Mouse (Mus musculus) retina, adult 2 months (tissue): Measurements from ENCODE around the gene Slc19a2.

Source experiments
- DNase-seq: peaks from one replicate; pipeline ENCODE4 v3.0.0-alpha.2; 2012; ENCODE audit warnings: low read depth, low spot score

Slc19a2 gene

GRCm38 (mm10) chr1:164251438-164251837 lies 2.6 kb downstream of the Slc19a2 start:
- DNase-seq = no peak

GRCm38 (mm10) chr1:164252551-164252950 lies 3.7 kb downstream of the Slc19a2 start:
- no peak for DNase-seq

- DNase-seq = no peak
Measured at GRCm38 (mm10) chr1:164254836-164255235, 6.0 kb downstream of the Slc19a2 start.

- DNase-seq = no peak
Measured at GRCm38 (mm10) chr1:164260171-164261028, 11.6 kb downstream of the Slc19a2 start.

- DNase-seq = no peak
Measured at GRCm38 (mm10) chr1:164261553-164261952, 12.7 kb downstream of the Slc19a2 start.

- no peak for DNase-seq
Measured at GRCm38 (mm10) chr1:164270941-164271340, 22.1 kb downstream of the Slc19a2 start.

- DNase-seq = no peak
Measured at GRCm38 (mm10) chr1:164273659-164274058, 24.8 kb downstream of the Slc19a2 start.

GRCm38 (mm10) chr1:164275455-164275954 lies 26.7 kb downstream of the Slc19a2 start, which contains the start of gene Ccdc181:
Gene Ccdc181 (plus strand): TSS chr1:164275585.
- DNase-seq = peak; percentile 86

- DNase-seq = no peak
Measured at GRCm38 (mm10) chr1:164276552-164276951, 27.7 kb downstream of the Slc19a2 start.

GRCm38 (mm10) chr1:164279332-164279731 lies 30.5 kb downstream of the Slc19a2 start:
- DNase-seq = no peak

- DNase-seq = no peak
Measured at GRCm38 (mm10) chr1:164284007-164284406, 35.2 kb downstream of the Slc19a2 start.

GRCm38 (mm10) chr1:164287406-164287805 lies 38.6 kb downstream of the Slc19a2 start:
- no peak for DNase-seq

- no peak for DNase-seq
Measured at GRCm38 (mm10) chr1:164292040-164292439, 43.2 kb downstream of the Slc19a2 start.

GRCm38 (mm10) chr1:164294071-164294470 lies 45.2 kb downstream of the Slc19a2 start:
- no peak for DNase-seq

- no peak for DNase-seq
Measured at GRCm38 (mm10) chr1:164296473-164296872, 47.6 kb downstream of the Slc19a2 start.

- no peak for DNase-seq
Measured at GRCm38 (mm10) chr1:164301949-164302348, 53.1 kb downstream of the Slc19a2 start.

GRCm38 (mm10) chr1:164303821-164304220 lies 55.0 kb downstream of the Slc19a2 start, which contains the start of gene Nme7:
Gene Nme7 (plus strand): TSS chr1:164304121.
- no peak for DNase-seq

GRCm38 (mm10) chr1:164307124-164307751 lies 58.4 kb downstream of the Slc19a2 start, which contains the start of gene Blzf1:
Gene Blzf1 (minus strand): TSS chr1:164307489.
- peak; percentile 90 for DNase-seq

- no peak for DNase-seq
Measured at GRCm38 (mm10) chr1:164307922-164308321, 59.1 kb downstream of the Slc19a2 start.

GRCm38 (mm10) chr1:164314085-164314484 lies 65.2 kb downstream of the Slc19a2 start:
- DNase-seq = no peak
